Mouse (Mus musculus) naive thymus-derived CD4-positive, alpha-beta T cell, adult 5 months (primary cell): ENCODE measurements around the gene Ogn. TPM values are rescaled to one million over a fixed set of nuclear protein-coding genes. Genes with fewer than 3 reads are reported as not detected.

Experiments used
- polyA plus RNA-seq: library from polyadenylated mRNA; unstranded; fragments of 100-300 nt; shearing (Covaris generic); gene quantifications from one replicate; pipeline ENCODE4 v1.2.1, GENCODE M21; 2017

Gene Ogn
- polyA plus RNA-seq: not detected

DNA sequence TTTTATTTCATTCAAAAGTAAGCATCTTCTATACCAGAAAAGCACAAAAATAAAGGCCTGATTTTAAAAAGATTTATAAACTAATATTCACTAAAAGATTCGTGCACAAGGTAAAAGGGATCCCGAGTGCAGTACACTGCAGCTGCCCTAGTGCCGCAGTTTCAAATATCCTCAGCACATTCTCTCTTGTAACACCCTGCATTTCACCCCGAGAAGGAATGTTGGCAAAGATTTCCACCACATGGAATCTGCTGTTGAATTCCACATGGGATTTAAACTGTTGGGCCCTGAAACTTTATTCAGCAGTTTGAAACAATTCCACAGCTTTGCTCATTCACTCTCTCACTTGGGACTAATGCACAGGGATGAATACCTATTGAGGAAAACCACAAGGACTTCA, at the start of gene Ogn:
TSS of gene Ogn (plus strand) at position 333 of the 400 bp plus-strand sequence.

GRCm38 (mm10) chr13:49581541-49582530, 26.0 kb upstream of the Ogn start, which contains the start of gene Omd:
Gene Omd, plus strand, starts transcription at chr13:49582462.

DNA sequence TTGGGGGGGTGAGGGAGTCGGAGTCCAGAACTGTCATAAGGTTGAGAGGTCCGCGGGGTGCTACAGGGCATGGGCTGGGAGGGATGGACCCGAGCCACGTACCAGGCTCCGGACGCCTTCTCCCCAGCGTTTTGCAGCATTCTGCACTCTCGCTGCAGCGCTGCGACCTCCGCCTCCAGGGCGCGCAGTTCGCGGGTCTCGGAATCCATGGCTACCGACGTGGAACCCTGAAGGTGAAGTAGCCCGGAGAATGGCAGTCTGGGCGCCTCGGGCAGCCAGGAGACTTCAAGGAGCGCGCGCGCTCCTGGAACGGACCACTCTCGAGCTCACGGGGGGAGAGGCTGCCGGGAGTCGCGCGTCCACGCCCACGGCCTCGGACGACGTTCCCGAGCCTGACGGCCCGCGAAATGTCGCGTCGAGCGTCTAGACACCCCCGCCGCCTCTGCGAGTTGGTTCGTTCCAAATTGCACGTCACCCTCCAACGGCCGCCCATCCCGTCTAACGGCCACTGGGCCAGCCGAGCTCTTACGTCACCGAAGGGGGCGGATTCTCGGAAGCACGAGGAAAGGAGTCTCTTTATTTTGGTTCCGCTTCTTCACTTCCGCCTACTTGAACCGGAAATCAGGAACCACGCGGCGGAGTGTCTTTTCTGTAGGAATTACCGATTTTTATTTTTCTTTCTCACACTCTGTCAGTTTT, 44.8 kb downstream of the Ogn start, which contains the start of the genes Cenpp and Nol8:
TSS of gene Cenpp (minus strand) at position 305 of the 699 bp plus-strand sequence.
TSS of gene Nol8 (plus strand) at position 598 of the 699 bp plus-strand sequence.

Other genes starting within 250 kb of the Ogn start
- 15.8 TPM for gene Ippk, start 186.8 kb upstream of the Ogn start, polyA plus RNA-seq
- gene Tes3-ps, start 114.7 kb upstream of the Ogn start, polyA plus RNA-seq: 2.8 TPM
- 0.12 TPM for gene Ecm2, start 103.2 kb upstream of the Ogn start, polyA plus RNA-seq
- not detected for gene Aspn, start 63.6 kb upstream of the Ogn start, polyA plus RNA-seq
- gene Omd, start 25.6 kb upstream of the Ogn start, polyA plus RNA-seq: 0.30 TPM
- gene Cenpp, start 44.7 kb downstream of the Ogn start, polyA plus RNA-seq: 0.77 TPM
- gene Nol8, start 45.0 kb downstream of the Ogn start, polyA plus RNA-seq: 50.9 TPM
- 51.4 TPM for gene Iars, start 74.1 kb downstream of the Ogn start, polyA plus RNA-seq
- gene Gm30302, start 191.0 kb downstream of the Ogn start, polyA plus RNA-seq: not detected